Mouse (Mus musculus) neural tube, embryonic 11.5 days (tissue): ENCODE results near the gene Ttyh2. TPM values are rescaled to one million over a fixed set of nuclear protein-coding genes. Genes with fewer than 3 reads are reported as not detected.
A peak's percentile ranks its signal among the peaks of the same experiment; 100 is the strongest.

ENCODE experiments used
- ATAC-seq: fragments of 200-750 bp; cut with Nextera tagmentation; 2 replicates; pipeline ENCODE4 v1.8.0; 2017; ENCODE audit warnings: moderate number of reproducible peaks, mild to moderate bottlenecking, moderate TSS enrichment, moderate library complexity; ENCODE audit not compliant: insufficient read depth, low FRiP score, low TSS enrichment
- DNase-seq: peaks from one replicate; pipeline ENCODE4 v3.0.0-alpha.2; 2015; ENCODE audit warnings: low spot score
- H3K27ac ChIP-seq: fragments of 300-500 bp; sonication (generic); 2 replicates; pipeline ENCODE4 v1.5.1; 2014; ENCODE audit warnings: low read depth, mild to moderate bottlenecking, low read length
- H3K27me3 ChIP-seq: fragments of 300-500 bp; sonication (generic); 2 replicates; pipeline ENCODE4 v1.6.1; 2014; ENCODE audit warnings: mild to moderate bottlenecking, low read length, mixed read lengths; ENCODE audit not compliant: control insufficient read depth, insufficient read depth
- H3K36me3 ChIP-seq: fragments of 300-500 bp; sonication (generic); 2 replicates; pipeline ENCODE4 v1.6.1; 2014; ENCODE audit warnings: mild to moderate bottlenecking, low read length, moderate library complexity, mixed read lengths; ENCODE audit not compliant: control insufficient read depth, insufficient read depth
- H3K4me1 ChIP-seq: fragments of 300-500 bp; sonication (generic); 2 replicates; pipeline ENCODE4 v1.6.1; 2014; ENCODE audit warnings: low read length, mixed read lengths; ENCODE audit not compliant: control insufficient read depth, insufficient read depth
- H3K4me2 ChIP-seq: fragments of 300-500 bp; sonication (generic); 2 replicates; pipeline ENCODE4 v1.6.1; 2014; ENCODE audit warnings: low read depth, mild to moderate bottlenecking, moderate library complexity
- H3K4me3 ChIP-seq: fragments of 300-500 bp; sonication (generic); 2 replicates; pipeline ENCODE4 v1.5.1; 2014; ENCODE audit warnings: low read depth, low read length
- H3K9ac ChIP-seq: fragments of 300-500 bp; sonication (generic); 2 replicates; pipeline ENCODE4 v1.6.1; 2014; ENCODE audit warnings: mild to moderate bottlenecking, low read length
- H3K9me3 ChIP-seq: fragments of 300-500 bp; sonication (generic); 2 replicates; pipeline ENCODE4 v1.6.1; 2016; ENCODE audit warnings: low read length; ENCODE audit not compliant: control insufficient read depth
- WGBS: fragments of 180-500 bp; shearing (Covaris S2); extraction: QIAGEN DNeasy Blood & Tissue Kit; methylation state at CpG from one replicate; pipeline ENCODE4 v1.1.7; 2014; 5-methylcytosine and 5-hydroxymethylcytosine counted together
- polyA plus RNA-seq: library from polyadenylated mRNA; unstranded; fragments of >200 nt; fragmentation: Nextera tagmentation; extraction: Ambion mirVana; gene quantifications from 2 replicates; pipeline ENCODE4 v1.2.1, GENCODE M21; 2014

Ttyh2 gene
- polyA plus RNA-seq, 1 experiment from 2014 or later = 24.6 TPM

GRCm38 (mm10) chr11:114723030-114723429 is 47.8 kb downstream of the Ttyh2 start:
- Histone ChIP-seq H3K4me2 (no peak overlapping the region), H3K9me3 (no peaks in the 10 kb centered on the region), H3K9ac (no peak overlapping the region), H3K4me3 (no peak overlapping the region), H3K36me3 (no peaks in the 10 kb centered on the region), H3K4me1 (peaks cover 6% of the 10 kb centered on the region; the same call in 1 of the 2 replicates), H3K27ac (no peak overlapping the region), H3K27me3 (no peaks in the 10 kb centered on the region)
- WGBS = 78% methylated on average over 13 of the region's 13 CpGs
- DNase-seq (no peak), ATAC-seq (no peak)

- Histone ChIP-seq H3K4me1 (peaks cover 10% of the 10 kb centered on the region; the same call in 1 of the 2 replicates), H3K4me2 (no peak overlapping the region), H3K4me3 (no peak overlapping the region), H3K27me3 (no peaks in the 10 kb centered on the region), H3K36me3 (no peaks in the 10 kb centered on the region), H3K9me3 (no peaks in the 10 kb centered on the region), H3K9ac (no peak overlapping the region), H3K27ac (no peak overlapping the region)
- WGBS = 67% methylated on average over 11 of the region's 11 CpGs
- no peak for ATAC-seq
- no peak for DNase-seq
Observed at GRCm38 (mm10) chr11:114724787-114725590, 49.8 kb downstream of the Ttyh2 start.

- Histone ChIP-seq H3K27ac (no peak within 1 kb of the TSS), H3K4me2 (peak within 1 kb of the TSS; percentile 41), H3K9me3 (no peaks in the 10 kb centered on the region), H3K27me3 (no peaks in the 10 kb centered on the region), H3K4me1 (peaks cover 10% of the 10 kb centered on the region; the same call in 1 of the 2 replicates), H3K4me3 (peak within 1 kb of the TSS; percentile 16; the same call in 1 of the 2 replicates), H3K9ac (peak within 1 kb of the TSS; percentile 35; the same call in 1 of the 2 replicates), H3K36me3 (no peaks in the 10 kb centered on the region)
- ATAC-seq (peak; percentile 88), DNase-seq (peak; percentile 80)
- WGBS = 12% methylated on average over 34 of the region's 34 CpGs
Observed at GRCm38 (mm10) chr11:114726965-114727825, 52.0 kb downstream of the Ttyh2 start, which contains the start of gene Dnaic2. Gene Dnaic2 (plus strand): TSS chr11:114727408.

- H3K27me3 ChIP-seq = no peaks in the 10 kb centered on the region
- no peak for ATAC-seq
- DNase-seq = no peak
- peaks cover 10% of the 10 kb centered on the region; the same call in 1 of the 2 replicates for H3K4me1 ChIP-seq
- no peak overlapping the region for H3K4me3 ChIP-seq
- WGBS = 32% methylated on average over 5 of the region's 5 CpGs
- peak overlapping the region; percentile 41 for H3K4me2 ChIP-seq
- H3K9ac ChIP-seq = no peak overlapping the region
- no peaks in the 10 kb centered on the region for H3K36me3 ChIP-seq
- H3K9me3 ChIP-seq = no peaks in the 10 kb centered on the region
- H3K27ac ChIP-seq = no peak overlapping the region
Observed at GRCm38 (mm10) chr11:114727826-114728186, 52.6 kb downstream of the Ttyh2 start.

GRCm38 (mm10) chr11:114728333-114728732 is 53.1 kb downstream of the Ttyh2 start:
- Histone ChIP-seq H3K9ac (no peak overlapping the region), H3K27me3 (no peaks in the 10 kb centered on the region), H3K27ac (no peak overlapping the region), H3K36me3 (no peaks in the 10 kb centered on the region), H3K4me1 (peaks cover 10% of the 10 kb centered on the region; the same call in 1 of the 2 replicates), H3K9me3 (no peaks in the 10 kb centered on the region), H3K4me3 (no peak overlapping the region), H3K4me2 (no peak overlapping the region)
- no peak for ATAC-seq
- no peak for DNase-seq
- 46% methylated on average over 5 of the region's 5 CpGs for WGBS

- Histone ChIP-seq H3K27ac (no peak overlapping the region), H3K36me3 (no peaks in the 10 kb centered on the region), H3K4me2 (no peak overlapping the region), H3K4me3 (no peak overlapping the region), H3K4me1 (peaks cover 10% of the 10 kb centered on the region; the same call in 1 of the 2 replicates), H3K9ac (no peak overlapping the region), H3K27me3 (no peaks in the 10 kb centered on the region), H3K9me3 (no peaks in the 10 kb centered on the region)
- no peak for ATAC-seq
- WGBS = 55% methylated on average over 6 of the region's 6 CpGs
- no peak for DNase-seq
Observed at GRCm38 (mm10) chr11:114729832-114730363, 54.7 kb downstream of the Ttyh2 start.

GRCm38 (mm10) chr11:114731711-114732110 is 56.5 kb downstream of the Ttyh2 start:
- H3K4me1 ChIP-seq = peaks cover 10% of the 10 kb centered on the region; the same call in 1 of the 2 replicates
- 81% methylated on average over 4 of the region's 4 CpGs for WGBS

GRCm38 (mm10) chr11:114732890-114733289 is 57.7 kb downstream of the Ttyh2 start:
- Histone ChIP-seq H3K27me3 (no peaks in the 10 kb centered on the region), H3K27ac (no peak overlapping the region), H3K4me2 (no peak overlapping the region), H3K36me3 (no peaks in the 10 kb centered on the region), H3K9ac (no peak overlapping the region), H3K4me3 (no peak overlapping the region), H3K9me3 (no peaks in the 10 kb centered on the region), H3K4me1 (0 out of 2 replicates have a peak, but pooled peaks cover 4% of the 10 kb centered on the region)
- no peak for ATAC-seq
- DNase-seq = no peak
- WGBS = 80% methylated on average over 22 of the region's 22 CpGs

More at GRCm38 (mm10) chr11:114731711-114732110, 56.5 kb downstream of the Ttyh2 start:
- no peak overlapping the region for H3K27ac ChIP-seq
- no peak overlapping the region for H3K4me3 ChIP-seq
- H3K27me3 ChIP-seq = no peaks in the 10 kb centered on the region
- DNase-seq (no peak), ATAC-seq (no peak)
- no peak overlapping the region for H3K4me2 ChIP-seq
- no peak overlapping the region for H3K9ac ChIP-seq
- H3K9me3 ChIP-seq = no peaks in the 10 kb centered on the region
- no peaks in the 10 kb centered on the region for H3K36me3 ChIP-seq
